Mouse (Mus musculus) megakaryocyte, embryonic 14.5 days (primary cell): ENCODE data around the gene Batf. TPM values are rescaled to one million over a fixed set of nuclear protein-coding genes. Genes with fewer than 3 reads are reported as not detected.
"Not testable (repeated sequence)": the region's sequence is repeated elsewhere in the genome, so short reads cannot be mapped to it uniquely, and the experiment has no call there.

ENCODE experiments used
- H3K27me3 ChIP-seq: replicated peaks from 2 replicates; pipeline ENCODE3; 2012; ENCODE audit warnings: inconsistent platforms
- H3K36me3 ChIP-seq: replicated peaks from 2 replicates; pipeline ENCODE3; 2012; ENCODE audit warnings: low read length, inconsistent platforms, mixed read lengths
- H3K4me1 ChIP-seq: 2 replicates; pipeline ENCODE4 v1.6.1; 2012; ENCODE audit warnings: inconsistent platforms
- H3K4me3 ChIP-seq: replicated peaks from 2 replicates; pipeline ENCODE3; 2012; ENCODE audit warnings: moderate library complexity, mild to moderate bottlenecking, inconsistent platforms
- H3K9me3 ChIP-seq: 2 replicates; pipeline ENCODE4 v1.6.1; 2012; ENCODE audit warnings: inconsistent platforms
- FLI1 ChIP-seq: IDR thresholded peaks from 2 replicates; pipeline ENCODE4 v1.6.1; 2012; ENCODE audit warnings: low read length, inconsistent platforms, mixed read lengths
- GATA1 ChIP-seq: IDR thresholded peaks from 3 replicates; pipeline ENCODE4 v1.6.1; 2012; ENCODE audit warnings: mixed read lengths, low read length, inconsistent platforms, borderline replicate concordance
- polyA plus RNA-seq: library from polyadenylated mRNA; stranded (reverse); fragments of >175 nt; gene quantifications from 2 replicates; pipeline ENCODE4 v1.2.3, GENCODE M21; 2012; ENCODE audit warnings: low replicate concordance; ENCODE audit not compliant: insufficient read depth

Gene Batf
- polyA plus RNA-seq, 1 experiment, result 27.1 TPM

GRCm38 (mm10) chr12:85647955-85648354, 38.5 kb upstream of the Batf start:
- peaks cover 11% of the 10 kb centered on the region for H3K27me3 ChIP-seq
- H3K4me3 ChIP-seq, result no peak overlapping the region
- TF ChIP-seq GATA1, result no peak
- TF ChIP-seq FLI1, result no peak
- H3K9me3 ChIP-seq, result peaks cover 25% of the 10 kb centered on the region
- no peaks in the 10 kb centered on the region for H3K36me3 ChIP-seq
- peaks cover 54% of the 10 kb centered on the region for H3K4me1 ChIP-seq

GRCm38 (mm10) chr12:85659319-85659718, 27.1 kb upstream of the Batf start:
- H3K27me3 ChIP-seq, result peaks cover 7% of the 10 kb centered on the region
- H3K9me3 ChIP-seq, result no peaks in the 10 kb centered on the region
- no peak overlapping the region for H3K4me3 ChIP-seq
- peaks cover 18% of the 10 kb centered on the region for H3K4me1 ChIP-seq
- no peak for TF ChIP-seq GATA1
- H3K36me3 ChIP-seq, result no peaks in the 10 kb centered on the region

- peaks cover 18% of the 10 kb centered on the region for H3K4me1 ChIP-seq
- H3K36me3 ChIP-seq, result no peaks in the 10 kb centered on the region
- no peak overlapping the region for H3K4me3 ChIP-seq
- H3K27me3 ChIP-seq, result peaks cover 19% of the 10 kb centered on the region
- no peak for TF ChIP-seq FLI1
- TF ChIP-seq GATA1, result no peak
- no peaks in the 10 kb centered on the region for H3K9me3 ChIP-seq
Observed at GRCm38 (mm10) chr12:85660855-85661254, 25.6 kb upstream of the Batf start.

- not testable (repeated sequence) for H3K36me3 ChIP-seq, H3K4me3 ChIP-seq, H3K9me3 ChIP-seq
- H3K4me1 ChIP-seq, result peaks cover 28% of the 10 kb centered on the region
- H3K27me3 ChIP-seq, result peaks cover 29% of the 10 kb centered on the region
Observed at GRCm38 (mm10) chr12:85662232-85662631, 24.2 kb upstream of the Batf start.

- Histone ChIP-seq H3K36me3 (no peaks in the 10 kb centered on the region), H3K4me1 (peaks cover 28% of the 10 kb centered on the region)
- TF ChIP-seq GATA1 (no peak), FLI1 (no peak)
Observed at GRCm38 (mm10) chr12:85662896-85663295, 23.6 kb upstream of the Batf start.

GRCm38 (mm10) chr12:85666112-85666511, 20.4 kb upstream of the Batf start:
- TF ChIP-seq GATA1, result no peak
- no peak for TF ChIP-seq FLI1

More at GRCm38 (mm10) chr12:85662896-85663295, 23.6 kb upstream of the Batf start:
- Histone ChIP-seq H3K27me3 (peaks cover 29% of the 10 kb centered on the region), H3K4me3 (peak overlapping the region; percentile 71), H3K9me3 (no peaks in the 10 kb centered on the region)

GRCm38 (mm10) chr12:85667071-85667470, 19.4 kb upstream of the Batf start:
- no peak for TF ChIP-seq FLI1
- TF ChIP-seq GATA1, result no peak
- H3K36me3 ChIP-seq, result no peaks in the 10 kb centered on the region

More at GRCm38 (mm10) chr12:85666112-85666511, 20.4 kb upstream of the Batf start:
- Histone ChIP-seq H3K4me1 (peaks cover 18% of the 10 kb centered on the region), H3K27me3 (peaks cover 36% of the 10 kb centered on the region), H3K9me3 (peaks cover 6% of the 10 kb centered on the region), H3K36me3 (no peaks in the 10 kb centered on the region), H3K4me3 (no peak overlapping the region)

GRCm38 (mm10) chr12:85668696-85669095, 17.8 kb upstream of the Batf start:
- peaks cover 44% of the 10 kb centered on the region for H3K27me3 ChIP-seq
- TF ChIP-seq GATA1 (no peak), FLI1 (no peak)
- peaks cover 22% of the 10 kb centered on the region for H3K4me1 ChIP-seq
- H3K36me3 ChIP-seq, result no peaks in the 10 kb centered on the region
- H3K4me3 ChIP-seq, result no peak overlapping the region
- H3K9me3 ChIP-seq, result peaks cover 10% of the 10 kb centered on the region

More at GRCm38 (mm10) chr12:85667071-85667470, 19.4 kb upstream of the Batf start:
- H3K4me1 ChIP-seq, result peaks cover 18% of the 10 kb centered on the region
- no peak overlapping the region for H3K4me3 ChIP-seq
- peaks cover 40% of the 10 kb centered on the region for H3K27me3 ChIP-seq
- peaks cover 10% of the 10 kb centered on the region for H3K9me3 ChIP-seq

GRCm38 (mm10) chr12:85670080-85670479, 16.4 kb upstream of the Batf start:
- Histone ChIP-seq H3K36me3 (no peaks in the 10 kb centered on the region), H3K4me3 (no peak overlapping the region), H3K9me3 (peaks cover 10% of the 10 kb centered on the region), H3K4me1 (peaks cover 26% of the 10 kb centered on the region), H3K27me3 (peaks cover 36% of the 10 kb centered on the region)
- TF ChIP-seq FLI1, result no peak
- TF ChIP-seq GATA1, result no peak

- H3K36me3 ChIP-seq, result no peaks in the 10 kb centered on the region
- H3K4me1 ChIP-seq, result peaks cover 17% of the 10 kb centered on the region
- no peak for TF ChIP-seq FLI1
- no peak for TF ChIP-seq GATA1
- no peak overlapping the region for H3K4me3 ChIP-seq
- H3K9me3 ChIP-seq, result peaks cover 16% of the 10 kb centered on the region
- peaks cover 20% of the 10 kb centered on the region for H3K27me3 ChIP-seq
Observed at GRCm38 (mm10) chr12:85673914-85674313, 12.6 kb upstream of the Batf start.

- Histone ChIP-seq H3K4me1 (peaks cover 6% of the 10 kb centered on the region; the same call in 1 of the 2 replicates), H3K36me3 (no peaks in the 10 kb centered on the region), H3K9me3 (peaks cover 18% of the 10 kb centered on the region), H3K4me3 (no peak overlapping the region), H3K27me3 (peaks cover 12% of the 10 kb centered on the region)
- no peak for TF ChIP-seq GATA1
- no peak for TF ChIP-seq FLI1
Observed at GRCm38 (mm10) chr12:85679117-85679516, 7.4 kb upstream of the Batf start.
